Mouse (Mus musculus) CH12.LX (cell line): ENCODE data around the gene Ms4a5.
A peak's percentile ranks its signal among the peaks of the same experiment; 100 is the strongest.

Experiments used
- BHLHE40 ChIP-seq: IDR thresholded peaks from 2 replicates; pipeline ENCODE4 v1.6.1; 2011; ENCODE audit warnings: mild to moderate bottlenecking, low read depth, low read length, improper control_type of control experiment
- CTCF ChIP-seq, 2 experiments: IDR thresholded peaks in 1 of 2; conservative IDR thresholded peaks in 1 of 2; 2 replicates each; pipeline ENCODE4 v1.5.1; 2011 to 2012; ENCODE audit warnings: low read depth in 2 of 2, low read length in 2 of 2, improper control_type of control experiment in 1 of 2, inconsistent platforms in 1 of 2, mild to moderate bottlenecking in 1 of 2, moderate library complexity in 1 of 2
- JUND ChIP-seq: conservative IDR thresholded peaks from 2 replicates; pipeline ENCODE4 v1.6.1; 2011; ENCODE audit warnings: low read depth, low read length, improper control_type of control experiment
- MEF2A ChIP-seq: IDR thresholded peaks from 2 replicates; pipeline ENCODE4 v1.6.1; 2014; ENCODE audit warnings: low read depth, mild to moderate bottlenecking, inconsistent platforms, low read length, improper control_type of control experiment, borderline replicate concordance
- NRF1 ChIP-seq: IDR thresholded peaks from 2 replicates; pipeline ENCODE4 v1.6.1; 2014; ENCODE audit warnings: low read depth, mild to moderate bottlenecking, inconsistent platforms, low read length, improper control_type of control experiment, moderate library complexity

- TF ChIP-seq NRF1 (no peak), BHLHE40 (peak; percentile 33; the same call in 1 of the 2 replicates), CTCF (conservative IDR thresholded peaks at IDR 0.05 in 1 of 2, IDR thresholded peaks at IDR 0.05 in 1 of 2; ENCODE audit: low read depth in 2 of 2, low read length in 2 of 2) (no peak), MEF2A (peak; percentile 57; the same call in 1 of the 2 replicates), JUND (0 out of 2 replicates have a peak, but pooled peaks have one; percentile 25)
Observed at GRCm38 (mm10) chr19:11266956-11267355, 16.7 kb downstream of the Ms4a5 start.
